Mouse (Mus musculus): Measurements from ENCODE around the gene Raly. TPM values are rescaled to one million over a fixed set of nuclear protein-coding genes. Genes with fewer than 3 reads are reported as not detected.
A peak's percentile ranks its signal among the peaks of the same experiment; 100 is the strongest.

The Raly gene
- polyA plus RNA-seq, 1 experiment from 2014 or later = 29.5 TPM

- Histone ChIP-seq H3K27me3 (no peaks in the 10 kb centered on the region), H3K9me3 (replicated peaks) (no peaks in the 10 kb centered on the region), H3K4me3 (replicated peaks) (no peak overlapping the region), H3K9ac (no peak overlapping the region), H3K4me1 (replicated peaks) (peaks cover 57% of the 10 kb centered on the region), H3K27ac (no peak overlapping the region), H3K4me2 (no peak overlapping the region), H3K36me3 (no peaks in the 10 kb centered on the region)
- 84% methylated on average over 2 of the region's 2 CpGs for WGBS (ENCODE audit: insufficient replicate concordance)
- ATAC-seq (ENCODE audit: low read depth) = no peak
- no peak for DNase-seq
Measured at GRCm38 (mm10) chr2:154813426-154813825, 22.5 kb downstream of the Raly start.

DNA sequence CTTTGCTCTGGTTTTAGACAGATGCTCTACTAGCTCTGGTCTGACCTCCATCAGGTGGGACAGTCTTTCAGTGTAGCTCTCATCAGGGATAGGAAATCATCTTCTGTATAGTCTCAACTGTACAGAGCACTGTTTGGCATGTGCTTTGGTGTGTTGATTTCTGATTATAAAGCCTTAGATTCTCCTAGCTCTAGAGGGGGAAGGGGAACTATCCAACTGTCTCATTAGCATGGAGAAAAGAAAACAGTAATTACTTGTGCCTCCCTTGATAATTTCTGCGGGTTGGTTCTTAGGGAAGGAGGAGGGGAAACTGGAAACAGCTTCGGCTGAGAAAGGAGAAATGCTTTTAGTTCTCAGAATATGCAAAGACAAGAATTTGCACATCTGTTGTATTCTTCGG is 26.2 kb downstream of the Raly start:
- no peak for DNase-seq
- H3K4me1 ChIP-seq (replicated peaks) = peaks cover 79% of the 10 kb centered on the region

GRCm38 (mm10) chr2:154817788-154818187 is 26.9 kb downstream of the Raly start:
- no peak for DNase-seq
- H3K27me3 ChIP-seq = no peaks in the 10 kb centered on the region
- H3K4me3 ChIP-seq (replicated peaks) = no peak overlapping the region
- WGBS (ENCODE audit: insufficient replicate concordance) = 12% methylated on average over 1 of the region's 1 CpGs
- no peaks in the 10 kb centered on the region for H3K9me3 ChIP-seq (replicated peaks)
- ATAC-seq (ENCODE audit: low read depth) = no peak
- no peak overlapping the region for H3K27ac ChIP-seq
- no peak overlapping the region for H3K9ac ChIP-seq
- H3K4me1 ChIP-seq (replicated peaks) = peaks cover 72% of the 10 kb centered on the region
- H3K4me2 ChIP-seq = no peak overlapping the region
- peaks cover 20% of the 10 kb centered on the region for H3K36me3 ChIP-seq

More for the DNA sequence above, 26.2 kb downstream of the Raly start:
- no peaks in the 10 kb centered on the region for H3K27me3 ChIP-seq
- 56% methylated on average over 3 of the region's 3 CpGs for WGBS (ENCODE audit: insufficient replicate concordance)
- H3K4me2 ChIP-seq = no peak overlapping the region
- H3K9ac ChIP-seq = no peak overlapping the region
- no peaks in the 10 kb centered on the region for H3K9me3 ChIP-seq (replicated peaks)
- H3K27ac ChIP-seq = no peak overlapping the region
- no peak overlapping the region for H3K4me3 ChIP-seq (replicated peaks)
- no peak for ATAC-seq (ENCODE audit: low read depth)
- peaks cover 13% of the 10 kb centered on the region for H3K36me3 ChIP-seq

DNA sequence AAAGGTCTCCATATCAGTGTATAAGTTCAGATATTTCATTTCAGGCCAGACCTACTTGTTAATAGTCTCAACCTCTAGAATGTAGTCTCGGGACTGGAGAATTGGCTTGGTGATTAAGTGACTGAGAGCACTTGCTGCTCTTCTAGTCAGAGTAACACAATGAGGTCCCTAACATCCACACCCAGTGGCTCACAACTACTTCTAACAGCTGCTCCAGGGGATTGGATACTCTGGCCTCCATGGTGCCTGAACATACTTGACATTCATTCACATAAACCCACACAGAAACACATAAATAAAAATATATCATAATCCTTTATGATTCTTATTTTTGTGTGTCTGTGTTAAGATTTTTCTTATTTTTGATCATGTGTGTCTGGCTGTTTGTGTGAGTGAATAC is 27.7 kb downstream of the Raly start:
- no peaks in the 10 kb centered on the region for H3K27me3 ChIP-seq
- WGBS (ENCODE audit: insufficient replicate concordance) = 38% methylated on average over 1 of the region's 1 CpGs
- ATAC-seq (ENCODE audit: low read depth) (0 out of 2 replicates have a peak, but pooled peaks have one; percentile 21), DNase-seq (no peak)
- no peak overlapping the region for H3K27ac ChIP-seq
- H3K4me3 ChIP-seq (replicated peaks) = no peak overlapping the region
- H3K4me2 ChIP-seq = no peak overlapping the region
- no peaks in the 10 kb centered on the region for H3K9me3 ChIP-seq (replicated peaks)
- H3K36me3 ChIP-seq = peaks cover 25% of the 10 kb centered on the region
- H3K4me1 ChIP-seq (replicated peaks) = peaks cover 69% of the 10 kb centered on the region
- no peak overlapping the region for H3K9ac ChIP-seq

- 41% methylated on average over 1 of the region's 1 CpGs for WGBS (ENCODE audit: insufficient replicate concordance)
- H3K27ac ChIP-seq = no peak overlapping the region
- no peaks in the 10 kb centered on the region for H3K27me3 ChIP-seq
- no peak overlapping the region for H3K9ac ChIP-seq
- H3K9me3 ChIP-seq (replicated peaks) = no peaks in the 10 kb centered on the region
- H3K4me2 ChIP-seq = no peak overlapping the region
- peaks cover 32% of the 10 kb centered on the region for H3K36me3 ChIP-seq
- H3K4me3 ChIP-seq (replicated peaks) = no peak overlapping the region
- ATAC-seq (ENCODE audit: low read depth) = no peak
- DNase-seq = no peak
- peaks cover 60% of the 10 kb centered on the region for H3K4me1 ChIP-seq (replicated peaks)
Measured at GRCm38 (mm10) chr2:154820346-154820745, 29.4 kb downstream of the Raly start.

- Histone ChIP-seq H3K4me1 (replicated peaks) (peaks cover 36% of the 10 kb centered on the region), H3K9me3 (replicated peaks) (no peaks in the 10 kb centered on the region), H3K27ac (no peak overlapping the region), H3K27me3 (no peaks in the 10 kb centered on the region), H3K4me3 (replicated peaks) (no peak overlapping the region), H3K36me3 (peaks cover 43% of the 10 kb centered on the region), H3K9ac (no peak overlapping the region), H3K4me2 (no peak overlapping the region)
- 77% methylated on average over 1 of the region's 1 CpGs for WGBS (ENCODE audit: insufficient replicate concordance)
- ATAC-seq (ENCODE audit: low read depth) (no peak), DNase-seq (no peak)
Measured at GRCm38 (mm10) chr2:154826054-154826538, 35.2 kb downstream of the Raly start.

DNA sequence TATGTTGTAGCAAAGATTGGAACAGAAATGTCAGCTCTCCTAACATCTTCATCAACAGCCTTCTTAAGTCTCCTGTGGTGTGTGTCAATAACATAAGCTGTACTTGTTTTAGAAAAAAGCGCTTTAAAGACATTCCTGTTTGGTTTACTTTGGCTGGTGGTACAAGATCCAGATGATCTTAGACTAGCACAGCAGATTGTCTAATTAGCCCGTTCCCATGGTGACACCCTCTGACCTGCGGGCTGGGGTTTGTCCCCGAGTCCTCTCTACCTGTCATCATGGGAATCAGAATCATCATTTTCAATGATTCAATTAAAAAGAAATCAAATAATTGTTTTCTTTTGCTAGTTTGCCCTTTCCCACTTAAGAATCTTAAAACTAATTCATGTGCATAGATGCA is 36.6 kb downstream of the Raly start:
- 87% methylated on average over 4 of the region's 4 CpGs for WGBS (ENCODE audit: insufficient replicate concordance)
- Histone ChIP-seq H3K27me3 (no peaks in the 10 kb centered on the region), H3K4me3 (replicated peaks) (no peak overlapping the region), H3K36me3 (peaks cover 34% of the 10 kb centered on the region), H3K9me3 (replicated peaks) (no peaks in the 10 kb centered on the region), H3K4me1 (replicated peaks) (peaks cover 42% of the 10 kb centered on the region), H3K4me2 (no peak overlapping the region), H3K27ac (no peak overlapping the region), H3K9ac (no peak overlapping the region)
- no peak for ATAC-seq (ENCODE audit: low read depth)
- no peak for DNase-seq

- H3K9me3 ChIP-seq (replicated peaks) = no peaks in the 10 kb centered on the region
- H3K4me2 ChIP-seq = peak overlapping the region; percentile 21; the same call in 1 of the 2 replicates
- H3K27ac ChIP-seq = no peak overlapping the region
- DNase-seq (no peak), ATAC-seq (ENCODE audit: low read depth) (0 out of 2 replicates have a peak, but pooled peaks have one; percentile 55)
- 43% methylated on average over 4 of the region's 4 CpGs for WGBS (ENCODE audit: insufficient replicate concordance)
- H3K36me3 ChIP-seq = peaks cover 32% of the 10 kb centered on the region
- H3K27me3 ChIP-seq = no peaks in the 10 kb centered on the region
- H3K4me3 ChIP-seq (replicated peaks) = no peak overlapping the region
- peak overlapping the region; percentile 23; the same call in 1 of the 2 replicates for H3K9ac ChIP-seq
- peaks cover 49% of the 10 kb centered on the region for H3K4me1 ChIP-seq (replicated peaks)
Measured at GRCm38 (mm10) chr2:154832471-154832870, 41.6 kb downstream of the Raly start.

GRCm38 (mm10) chr2:154834149-154834865 is 43.4 kb downstream of the Raly start:
- H3K4me1 ChIP-seq (replicated peaks) = peaks cover 46% of the 10 kb centered on the region
- H3K27ac ChIP-seq = no peak overlapping the region
- H3K4me2 ChIP-seq = no peak overlapping the region
- peaks cover 30% of the 10 kb centered on the region for H3K36me3 ChIP-seq
- ATAC-seq (ENCODE audit: low read depth) = no peak
- no peak overlapping the region for H3K4me3 ChIP-seq (replicated peaks)
- H3K9me3 ChIP-seq (replicated peaks) = no peaks in the 10 kb centered on the region
- 89% methylated on average over 6 of the region's 6 CpGs for WGBS (ENCODE audit: insufficient replicate concordance)
- H3K9ac ChIP-seq = no peak overlapping the region
- no peak for DNase-seq
- no peaks in the 10 kb centered on the region for H3K27me3 ChIP-seq

- Histone ChIP-seq H3K4me3 (replicated peaks) (no peak overlapping the region), H3K27ac (no peak overlapping the region), H3K9me3 (replicated peaks) (no peaks in the 10 kb centered on the region), H3K36me3 (peaks cover 27% of the 10 kb centered on the region), H3K4me1 (replicated peaks) (peaks cover 24% of the 10 kb centered on the region), H3K9ac (no peak overlapping the region), H3K27me3 (no peaks in the 10 kb centered on the region), H3K4me2 (no peak overlapping the region)
- ATAC-seq (ENCODE audit: low read depth) (no peak), DNase-seq (no peak)
- 84% methylated on average over 2 of the region's 2 CpGs for WGBS (ENCODE audit: insufficient replicate concordance)
Measured at GRCm38 (mm10) chr2:154836537-154836936, 45.6 kb downstream of the Raly start.

DNA sequence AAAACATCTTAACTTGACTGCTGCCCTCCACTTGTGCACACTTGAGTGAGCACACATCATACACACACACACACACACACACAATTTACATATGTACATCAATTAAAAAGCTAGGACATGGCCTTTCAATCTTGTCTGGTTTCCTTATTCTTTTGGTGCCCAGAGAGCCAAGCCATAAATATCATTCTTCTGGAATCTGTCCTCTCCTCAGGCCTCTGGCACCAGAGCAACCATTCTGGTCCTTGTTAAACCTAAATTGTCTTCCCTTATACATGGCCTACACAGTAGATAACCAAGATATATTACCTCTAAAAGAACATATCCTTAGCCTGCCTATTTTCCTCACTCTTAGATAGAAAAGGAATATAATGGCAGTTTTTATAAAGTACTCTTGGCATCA is 57.2 kb downstream of the Raly start:
- no peak for ATAC-seq (ENCODE audit: low read depth)

GRCm38 (mm10) chr2:154855383-154855782 is 64.5 kb downstream of the Raly start:
- 97% methylated on average over 1 of the region's 1 CpGs for WGBS (ENCODE audit: insufficient replicate concordance)
- ATAC-seq (ENCODE audit: low read depth) (no peak), DNase-seq (no peak)
- peaks cover 25% of the 10 kb centered on the region for H3K4me1 ChIP-seq (replicated peaks)
- no peaks in the 10 kb centered on the region for H3K27me3 ChIP-seq
- no peak overlapping the region for H3K27ac ChIP-seq
- no peak overlapping the region for H3K4me2 ChIP-seq
- peaks cover 48% of the 10 kb centered on the region for H3K36me3 ChIP-seq
- no peak overlapping the region for H3K4me3 ChIP-seq (replicated peaks)
- H3K9ac ChIP-seq = no peak overlapping the region
- H3K9me3 ChIP-seq (replicated peaks) = no peaks in the 10 kb centered on the region

More for the DNA sequence above, 57.2 kb downstream of the Raly start:
- H3K36me3 ChIP-seq = peaks cover 37% of the 10 kb centered on the region
- DNase-seq = no peak
- H3K27me3 ChIP-seq = no peaks in the 10 kb centered on the region
- no peak overlapping the region for H3K4me3 ChIP-seq (replicated peaks)
- no peaks in the 10 kb centered on the region for H3K9me3 ChIP-seq (replicated peaks)
- H3K4me1 ChIP-seq (replicated peaks) = peaks cover 7% of the 10 kb centered on the region
- H3K4me2 ChIP-seq = no peak overlapping the region
- no peak overlapping the region for H3K9ac ChIP-seq
- H3K27ac ChIP-seq = no peak overlapping the region

Measured in liver, embryonic 13.5 days (tissue).